Mouse (Mus musculus): ENCODE results near the gene Cntf. TPM values are rescaled to one million over a fixed set of nuclear protein-coding genes. Genes with fewer than 3 reads are reported as not detected.
A peak's percentile ranks its signal among the peaks of the same experiment; 100 is the strongest.
"Not testable (repeated sequence)": the region's sequence is repeated elsewhere in the genome, so short reads cannot be mapped to it uniquely, and the experiment has no call there.

Gene Cntf
- total RNA-seq, 1 experiment from 2014 or later: 1.1 TPM

DNA sequence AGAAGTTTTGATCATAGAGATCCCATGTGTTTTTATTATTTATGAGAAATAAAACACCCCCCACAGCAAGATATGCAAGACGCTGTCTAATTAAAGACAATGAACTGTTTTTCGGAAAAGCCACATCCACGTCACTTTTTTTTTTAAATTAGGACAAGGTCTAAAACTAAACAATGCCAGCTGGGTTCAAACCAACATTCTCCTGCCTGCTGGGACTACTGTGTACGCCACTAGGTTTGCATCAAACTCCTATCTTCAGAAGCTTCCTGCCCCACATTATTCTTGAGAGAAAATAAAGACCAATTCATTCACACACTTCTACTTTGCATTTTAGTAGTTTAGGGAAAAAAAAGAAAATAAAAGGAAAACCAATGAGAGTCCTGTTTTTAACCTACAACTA lies 22.3 kb upstream of the Cntf start:
- no peak for ATAC-seq (replicated peaks in 1 of 2; ENCODE audit: insufficient read depth in 1 of 2, low FRiP score in 2 of 2, low TSS enrichment in 1 of 2, low read depth in 1 of 2, poor library complexity in 2 of 2, severe bottlenecking in 2 of 2)

DNA sequence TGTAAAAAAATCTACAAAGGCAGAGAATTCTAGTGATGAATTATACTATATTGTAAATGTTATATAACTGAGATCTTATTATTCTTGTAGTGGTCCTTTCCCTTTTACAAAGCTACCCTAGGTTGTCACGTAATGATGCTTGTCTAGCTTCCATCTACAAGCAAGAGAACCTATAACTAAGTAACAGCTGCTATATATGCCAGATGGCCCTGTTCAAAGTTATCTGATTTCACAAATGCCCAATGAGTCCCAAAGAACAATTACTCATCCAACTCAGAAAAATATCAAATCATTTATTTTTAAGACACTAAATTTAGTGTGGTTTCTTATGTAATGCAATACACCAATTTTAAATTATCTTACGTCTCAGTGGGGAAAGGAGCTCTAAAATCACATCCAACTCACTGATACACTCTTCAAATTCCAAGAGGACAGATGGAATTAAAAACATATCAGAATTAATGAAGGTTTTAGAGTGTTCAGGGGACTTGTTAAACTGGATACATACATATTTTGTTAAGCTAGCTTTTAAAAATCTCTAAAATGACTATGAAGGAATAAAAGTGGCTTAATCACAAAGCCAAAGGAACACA lies 21.5 kb upstream of the Cntf start:
- no peak for ATAC-seq (replicated peaks in 1 of 2; ENCODE audit: insufficient read depth in 1 of 2, low FRiP score in 2 of 2, low TSS enrichment in 1 of 2, low read depth in 1 of 2, poor library complexity in 2 of 2, severe bottlenecking in 2 of 2)

DNA sequence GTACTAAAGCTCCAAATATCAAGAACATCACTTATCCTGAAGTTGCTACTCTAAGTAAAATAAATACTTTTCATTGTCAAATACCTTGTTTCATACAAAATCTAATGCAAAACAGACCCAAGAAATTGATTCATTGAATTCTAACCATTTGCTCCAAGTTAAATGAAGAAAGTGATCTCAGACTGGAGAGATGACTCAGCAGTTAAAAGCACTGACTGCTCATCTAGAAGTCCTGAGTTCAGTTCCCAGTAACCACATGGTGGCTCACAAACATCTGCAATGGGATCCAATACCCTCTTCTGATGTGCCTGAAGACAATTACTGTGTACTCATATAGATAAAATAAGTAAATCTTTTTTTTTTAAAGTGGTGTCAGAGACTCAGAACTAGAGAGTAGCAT lies 15.0 kb upstream of the Cntf start:
- no peak for ATAC-seq (replicated peaks in 1 of 2; ENCODE audit: insufficient read depth in 1 of 2, low FRiP score in 2 of 2, low TSS enrichment in 1 of 2, low read depth in 1 of 2, poor library complexity in 2 of 2, severe bottlenecking in 2 of 2)

DNA sequence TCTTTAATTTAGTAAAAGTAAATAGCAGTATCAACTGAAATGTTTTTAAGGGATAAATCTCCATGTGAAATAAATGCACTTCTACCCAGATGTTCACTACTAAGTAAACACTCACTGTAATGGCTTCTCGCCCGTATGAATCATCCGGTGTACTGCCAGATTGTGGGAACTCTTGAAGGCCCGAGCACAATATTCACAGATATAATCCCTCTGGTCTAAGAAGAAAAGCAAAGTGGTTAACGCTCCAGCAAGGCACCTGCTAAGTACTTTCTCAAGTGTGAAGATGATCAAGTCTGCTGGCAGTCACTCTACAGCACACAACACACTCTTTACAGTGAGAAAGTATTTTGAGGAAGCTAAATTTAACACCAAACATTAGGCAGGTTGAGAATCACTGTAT lies 5.5 kb upstream of the Cntf start:
- no peak for ATAC-seq (replicated peaks in 1 of 2; ENCODE audit: insufficient read depth in 1 of 2, low FRiP score in 2 of 2, low TSS enrichment in 1 of 2, low read depth in 1 of 2, poor library complexity in 2 of 2, severe bottlenecking in 2 of 2)

DNA sequence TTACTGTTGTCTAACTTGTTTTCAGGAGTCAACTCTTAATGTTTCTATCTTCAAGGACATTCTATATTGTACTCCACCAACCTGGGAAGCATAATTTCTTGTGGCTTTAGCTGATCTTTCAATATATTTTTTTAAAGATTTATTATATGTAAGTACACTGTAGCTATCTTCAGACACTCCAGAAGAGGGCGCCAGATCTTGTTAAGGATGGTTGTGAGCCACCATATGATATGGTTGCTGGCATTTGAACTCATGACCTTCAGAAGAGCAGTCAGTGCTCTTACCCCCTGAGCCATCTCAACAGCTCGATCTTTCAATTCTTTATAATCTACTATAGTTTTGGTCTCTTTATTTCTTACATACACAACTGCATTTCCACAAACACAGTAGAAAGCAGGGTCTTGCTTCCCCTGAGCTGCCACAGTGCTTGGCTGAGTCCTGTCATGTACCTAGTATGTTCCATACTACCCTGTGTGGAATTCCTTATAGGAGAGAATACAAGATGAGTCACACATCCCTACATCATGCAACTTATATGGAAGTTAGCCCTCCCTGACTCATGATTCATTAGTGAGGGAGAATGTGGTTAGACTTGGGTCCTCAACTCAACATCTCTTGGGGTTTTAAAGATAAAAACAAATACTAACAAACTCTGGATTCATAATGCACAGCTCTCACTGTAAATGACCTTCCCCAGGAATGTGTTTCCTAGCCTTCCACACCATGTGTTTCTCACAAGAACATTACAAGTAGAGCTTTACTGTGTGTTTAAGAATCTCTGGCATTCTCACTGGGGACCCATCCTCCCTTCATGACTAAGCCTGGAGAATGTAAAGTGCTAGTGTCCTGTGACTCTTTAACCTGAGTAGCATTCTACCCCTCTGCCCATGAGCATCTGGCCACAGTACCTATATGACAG lies 3.0 kb downstream of the Cntf start:
- no peak for ATAC-seq (replicated peaks in 1 of 2; ENCODE audit: insufficient read depth in 1 of 2, low FRiP score in 2 of 2, low TSS enrichment in 1 of 2, low read depth in 1 of 2, poor library complexity in 2 of 2, severe bottlenecking in 2 of 2)

DNA sequence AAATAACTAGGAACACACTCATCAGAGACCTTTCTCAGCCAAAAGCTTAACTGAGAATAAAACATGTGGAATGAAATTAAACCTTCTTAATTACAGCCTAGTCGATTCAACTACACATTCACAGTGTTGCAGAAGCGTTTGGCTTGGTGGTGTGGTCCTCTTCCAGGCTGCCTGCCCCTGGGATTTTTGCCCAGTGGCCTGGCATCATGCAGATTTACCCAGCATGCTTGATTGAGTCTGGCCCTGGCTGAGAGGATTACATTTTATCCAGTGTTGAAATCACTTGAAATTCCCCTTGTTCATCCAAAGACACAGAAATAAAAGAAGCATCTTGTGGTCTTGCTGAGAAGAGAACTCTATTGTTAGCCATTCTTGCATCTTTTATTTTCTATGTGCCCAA lies 5.8 kb downstream of the Cntf start:
- ATAC-seq (replicated peaks in 1 of 2; ENCODE audit: insufficient read depth in 1 of 2, low FRiP score in 2 of 2, low TSS enrichment in 1 of 2, low read depth in 1 of 2, poor library complexity in 2 of 2, severe bottlenecking in 2 of 2): no peak

DNA sequence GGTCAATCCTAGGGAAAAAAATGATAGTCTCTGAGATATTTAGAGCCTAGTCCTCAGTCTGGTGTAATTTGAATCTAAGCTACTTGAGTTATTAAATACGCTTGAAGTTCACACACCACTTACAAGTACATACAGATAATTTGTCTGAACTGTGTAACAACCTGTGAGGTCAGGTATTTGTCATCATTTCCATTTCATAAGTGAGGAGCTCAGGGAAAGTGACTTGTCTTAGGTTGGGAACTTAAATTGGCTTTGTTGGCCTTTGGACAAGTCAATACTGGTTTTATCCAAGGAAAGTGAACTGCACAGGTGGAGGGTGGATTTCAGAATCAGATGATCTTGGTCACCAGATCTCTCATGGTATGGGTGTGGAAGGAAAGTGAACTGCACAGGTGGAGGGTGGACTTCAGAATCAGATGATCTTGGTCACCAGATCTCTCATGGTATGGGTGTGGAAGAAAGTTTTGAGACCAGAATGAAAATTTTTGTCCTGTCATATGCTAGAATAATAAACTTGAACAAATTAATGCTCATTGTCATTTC lies 6.4 kb downstream of the Cntf start:
- ATAC-seq (replicated peaks in 1 of 2; ENCODE audit: insufficient read depth in 1 of 2, low FRiP score in 2 of 2, low TSS enrichment in 1 of 2, low read depth in 1 of 2, poor library complexity in 2 of 2, severe bottlenecking in 2 of 2): no peak

DNA sequence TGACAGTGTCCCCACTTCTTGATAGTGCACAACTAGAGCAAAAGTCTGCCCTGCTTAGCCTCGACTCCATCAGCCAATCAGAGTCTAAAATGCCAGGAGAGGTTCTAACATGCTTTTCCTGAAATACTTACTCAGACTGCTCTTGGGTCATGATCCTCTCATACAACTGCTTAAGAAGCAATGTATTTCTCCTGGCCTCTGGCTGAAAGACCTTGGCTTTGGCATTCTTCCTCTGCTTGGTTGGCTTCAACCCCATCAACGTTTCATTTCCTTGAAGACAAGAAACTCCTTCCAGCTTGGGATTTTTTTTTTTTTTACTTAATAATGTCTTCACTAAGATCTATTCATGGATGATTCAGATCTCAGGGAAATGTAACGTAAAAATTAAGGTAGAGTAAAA lies 9.1 kb downstream of the Cntf start:
- no peak for ATAC-seq (replicated peaks in 1 of 2; ENCODE audit: insufficient read depth in 1 of 2, low FRiP score in 2 of 2, low TSS enrichment in 1 of 2, low read depth in 1 of 2, poor library complexity in 2 of 2, severe bottlenecking in 2 of 2)

DNA sequence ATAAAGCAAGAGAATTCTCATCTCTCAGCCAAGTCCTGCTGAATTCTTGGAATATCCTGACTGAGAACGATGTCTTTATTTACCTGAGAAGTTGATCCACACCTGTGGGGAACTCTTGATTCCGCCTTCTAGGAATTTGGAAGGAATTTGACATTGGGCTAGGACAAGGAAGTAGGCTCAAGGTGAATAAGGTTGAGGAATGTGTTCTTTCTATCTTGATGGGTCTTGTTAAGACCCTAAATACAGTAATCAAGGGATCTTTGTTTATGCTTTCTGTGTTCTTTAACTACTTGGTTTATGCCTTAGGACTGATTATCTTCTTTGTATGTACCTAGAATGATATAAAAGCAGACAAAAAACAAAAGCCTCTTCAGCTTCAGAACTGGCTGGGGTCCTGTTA lies 33.5 kb downstream of the Cntf start:
- no peak for ATAC-seq (replicated peaks in 1 of 2; ENCODE audit: insufficient read depth in 1 of 2, low FRiP score in 2 of 2, low TSS enrichment in 1 of 2, low read depth in 1 of 2, poor library complexity in 2 of 2, severe bottlenecking in 2 of 2)

DNA sequence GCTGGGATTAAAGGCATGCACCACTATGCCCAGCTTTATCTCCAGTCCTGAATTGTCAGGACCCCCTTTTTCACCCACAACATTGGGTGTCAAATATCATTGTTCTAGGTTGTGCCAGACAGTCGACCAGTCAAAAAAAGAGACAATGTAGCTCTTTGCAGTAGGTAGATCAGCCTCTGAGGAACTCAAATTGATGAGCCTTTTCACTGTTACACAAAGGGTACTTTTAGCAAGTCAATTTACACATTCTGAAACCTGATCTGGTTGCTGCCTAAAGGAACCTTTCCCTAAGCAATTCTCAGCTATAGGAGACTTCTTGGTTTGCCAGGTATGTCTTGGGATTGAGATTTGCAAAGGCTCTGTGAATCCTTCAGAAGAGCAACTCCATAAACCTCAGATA lies 34.4 kb downstream of the Cntf start:
- no peak for ATAC-seq (replicated peaks in 1 of 2; ENCODE audit: insufficient read depth in 1 of 2, low FRiP score in 2 of 2, low TSS enrichment in 1 of 2, low read depth in 1 of 2, poor library complexity in 2 of 2, severe bottlenecking in 2 of 2)

DNA sequence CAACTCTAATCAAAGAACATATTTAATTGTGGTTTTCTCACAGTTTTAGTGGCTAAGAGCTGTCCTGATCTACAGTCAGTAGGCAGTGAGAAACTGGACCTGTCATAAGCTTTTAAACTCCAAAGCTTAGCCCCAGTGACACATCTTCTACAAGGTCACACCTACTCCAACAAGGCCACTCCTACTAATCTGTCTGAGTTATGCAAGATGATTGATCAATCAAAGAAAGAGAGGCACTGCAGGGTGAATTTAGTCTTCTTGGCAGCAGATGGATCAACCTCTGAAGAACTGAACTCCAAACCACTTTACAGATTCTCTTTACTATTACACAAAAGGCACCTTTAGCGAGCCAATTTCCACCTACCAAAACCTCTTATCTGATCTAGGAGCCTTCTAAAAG lies 39.6 kb downstream of the Cntf start:
- ATAC-seq (replicated peaks in 1 of 2; ENCODE audit: insufficient read depth in 1 of 2, low FRiP score in 2 of 2, low TSS enrichment in 1 of 2, low read depth in 1 of 2, poor library complexity in 2 of 2, severe bottlenecking in 2 of 2): no peak

DNA sequence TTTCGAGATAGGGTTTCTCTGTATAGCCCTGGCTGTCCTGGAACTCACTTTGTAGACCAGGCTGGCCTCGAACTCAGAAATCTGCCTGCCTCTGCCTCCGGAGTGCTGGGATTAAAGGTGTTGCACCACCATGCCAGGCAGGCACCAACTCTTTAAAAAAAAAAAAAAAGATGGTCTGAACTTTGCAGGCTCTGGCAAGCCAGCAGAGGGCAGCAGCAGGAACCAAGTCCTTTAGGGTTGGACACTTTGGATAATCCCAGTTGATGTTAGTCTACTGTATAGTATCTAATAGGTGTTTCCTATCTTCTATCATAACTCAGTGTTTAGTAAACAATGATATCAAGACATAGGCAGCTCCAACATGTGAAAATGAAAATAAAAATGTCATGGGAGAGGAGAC lies 43.1 kb downstream of the Cntf start:
- peak; percentile 48 to 71; a peak in 2 of 4 replicates for ATAC-seq (replicated peaks in 1 of 2; ENCODE audit: insufficient read depth in 1 of 2, low FRiP score in 2 of 2, low TSS enrichment in 1 of 2, low read depth in 1 of 2, poor library complexity in 2 of 2, severe bottlenecking in 2 of 2)

DNA sequence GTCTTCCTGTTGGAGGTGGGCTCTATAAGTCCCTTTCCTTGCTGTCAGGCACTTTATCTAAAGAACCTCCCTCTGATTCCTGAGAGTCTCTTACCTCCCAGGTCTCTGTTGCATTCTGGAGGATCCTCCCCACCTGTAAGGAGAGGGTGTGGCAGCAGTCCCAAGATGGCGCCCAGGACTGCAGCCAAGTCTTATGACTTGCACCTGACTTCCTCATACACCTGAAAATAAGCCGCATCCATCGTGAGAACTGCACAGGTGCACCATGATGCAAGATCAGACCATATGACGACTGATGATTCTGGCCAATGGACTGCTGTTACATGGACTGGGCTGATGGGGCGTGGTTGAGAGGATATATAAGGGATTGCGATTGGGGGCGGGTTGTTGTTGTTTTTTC lies 43.8 kb downstream of the Cntf start:
- ATAC-seq (replicated peaks in 1 of 2; ENCODE audit: insufficient read depth in 1 of 2, low FRiP score in 2 of 2, low TSS enrichment in 1 of 2, low read depth in 1 of 2, poor library complexity in 2 of 2, severe bottlenecking in 2 of 2): not testable (repeated sequence)

DNA sequence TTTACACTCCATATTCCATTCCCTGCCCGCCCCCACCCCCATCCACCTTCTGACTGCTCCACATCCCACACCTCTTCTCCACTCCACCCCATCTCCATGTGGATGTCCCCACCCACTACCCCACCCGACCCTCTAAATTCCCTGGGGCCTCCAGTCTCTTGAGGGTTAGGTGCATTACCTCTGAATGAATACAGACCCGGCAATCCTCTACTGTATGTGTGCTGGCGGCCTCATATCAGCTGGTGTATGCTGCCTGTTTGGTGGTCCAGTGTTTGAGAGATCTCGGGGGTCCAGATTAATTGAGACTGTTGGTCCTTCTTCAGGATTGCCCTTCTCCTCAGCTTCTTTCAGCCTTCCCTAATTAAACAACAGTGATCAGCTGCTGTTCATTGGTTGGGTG lies 44.5 kb downstream of the Cntf start:
- ATAC-seq (replicated peaks in 1 of 2; ENCODE audit: insufficient read depth in 1 of 2, low FRiP score in 2 of 2, low TSS enrichment in 1 of 2, low read depth in 1 of 2, poor library complexity in 2 of 2, severe bottlenecking in 2 of 2): not testable (repeated sequence)

DNA sequence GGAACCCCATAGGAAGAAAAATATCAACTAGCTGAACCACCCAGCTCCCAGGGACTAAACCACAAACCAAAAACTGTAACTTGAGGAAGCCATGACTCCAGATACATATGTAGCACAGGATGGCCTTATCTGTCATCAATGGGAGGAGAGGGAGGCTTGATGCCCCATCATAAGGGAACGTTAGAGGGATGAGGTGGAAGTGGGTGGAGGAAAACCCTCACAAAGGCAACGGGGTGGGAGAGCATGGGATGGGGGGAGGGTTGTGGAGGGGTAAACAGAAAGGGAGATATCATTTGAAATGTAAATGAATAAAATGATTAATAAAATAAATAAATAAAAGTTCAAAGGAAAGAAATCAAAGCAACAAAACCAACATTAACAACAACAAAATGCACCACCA lies 45.0 kb downstream of the Cntf start:
- no peak for ATAC-seq (replicated peaks in 1 of 2; ENCODE audit: insufficient read depth in 1 of 2, low FRiP score in 2 of 2, low TSS enrichment in 1 of 2, low read depth in 1 of 2, poor library complexity in 2 of 2, severe bottlenecking in 2 of 2)

DNA sequence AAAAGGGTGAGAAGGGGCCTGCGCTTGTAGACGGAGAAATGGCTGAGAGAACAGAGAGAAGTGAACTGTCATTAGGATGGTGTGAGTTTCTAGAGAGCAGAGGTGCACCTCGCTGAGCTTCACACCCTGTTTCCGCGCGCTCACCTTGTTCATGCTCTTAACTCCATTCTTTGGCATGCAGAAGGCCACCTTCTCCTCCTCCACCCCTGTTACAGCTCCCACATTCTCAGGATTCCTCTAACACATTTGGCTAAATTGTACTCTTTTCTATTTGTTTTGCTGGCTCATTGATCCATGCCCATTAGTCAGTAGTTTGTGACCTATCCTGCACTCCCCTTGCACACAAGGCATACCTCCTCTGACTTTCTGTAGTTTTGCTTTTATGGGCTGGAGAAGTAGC lies 46.2 kb downstream of the Cntf start:
- ATAC-seq (replicated peaks in 1 of 2; ENCODE audit: insufficient read depth in 1 of 2, low FRiP score in 2 of 2, low TSS enrichment in 1 of 2, low read depth in 1 of 2, poor library complexity in 2 of 2, severe bottlenecking in 2 of 2): no peak

Data from hematopoietic stem cell, adult 5-6 weeks (primary cell).